Mouse (Mus musculus) central nervous system, embryonic 11.5 days (tissue): ENCODE results near the gene Ktn1. TPM values are rescaled to one million over a fixed set of nuclear protein-coding genes. Genes with fewer than 3 reads are reported as not detected.

Source experiments
- polyA plus RNA-seq: library from polyadenylated mRNA; depleted of rRNA; stranded (reverse); fragments of >200 nt; gene quantifications from 2 replicates; pipeline ENCODE4 v1.2.3, GENCODE M21; 2012; rRNA removed

The Ktn1 gene
- polyA plus RNA-seq = 77.9 and 112 TPM in 2 replicates

DNA sequence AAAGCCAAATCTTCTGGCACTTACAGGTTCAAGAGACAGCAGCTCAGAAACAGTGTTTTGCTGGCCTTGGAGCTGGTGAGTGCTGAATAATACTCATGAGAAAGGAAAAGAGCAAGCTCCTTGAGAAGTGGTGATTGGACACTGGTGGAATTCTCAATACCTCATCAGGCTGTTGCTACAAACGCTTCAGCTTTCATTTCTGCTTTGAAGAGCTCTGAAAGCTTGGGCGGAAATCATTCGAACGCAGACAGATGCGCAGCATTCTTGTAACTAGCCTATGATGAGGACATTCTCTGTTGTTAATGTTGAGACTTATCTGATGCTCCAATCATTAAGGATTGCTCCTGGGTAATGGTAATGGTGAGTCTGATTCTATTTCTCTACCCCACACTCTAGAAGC is at the start of gene Ktn1:
Gene Ktn1, plus strand, starts transcription at position 231 of the 400 bp plus-strand sequence.

Other genes starting within 250 kb of the Ktn1 start
- 63.3 and 76.0 TPM in 2 replicates for gene Dlgap5, start 230.0 kb upstream of the Ktn1 start, polyA plus RNA-seq
- 12.9 and 18.8 TPM in 2 replicates for gene Fbxo34, start 198.0 kb upstream of the Ktn1 start, polyA plus RNA-seq
- 12.4 and 12.9 TPM in 2 replicates for gene Atg14, start 77.8 kb upstream of the Ktn1 start, polyA plus RNA-seq